Mouse (Mus musculus) heart, adult 2 months (tissue): ENCODE data around the gene Anp32e.

Source experiments
- CTCF ChIP-seq: fragments of 200-600 bp; IDR thresholded peaks from 2 replicates; pipeline ENCODE4 v1.8.1; 2022; ENCODE audit warnings: antibody characterized with exemption, mild to moderate bottlenecking, moderate library complexity
- EP300 ChIP-seq: fragments of 200-500 bp; IDR thresholded peaks from 2 replicates; pipeline ENCODE4 v1.6.1; 2011; ENCODE audit warnings: low read depth, low read length, control low read depth; ENCODE audit not compliant: insufficient read depth
- POLR2A ChIP-seq: fragments of 200-500 bp; IDR thresholded peaks from 2 replicates; pipeline ENCODE4 v1.6.1; 2011; ENCODE audit warnings: mild to moderate bottlenecking, low read depth, low read length, control low read depth; ENCODE audit not compliant: insufficient read depth

DNA sequence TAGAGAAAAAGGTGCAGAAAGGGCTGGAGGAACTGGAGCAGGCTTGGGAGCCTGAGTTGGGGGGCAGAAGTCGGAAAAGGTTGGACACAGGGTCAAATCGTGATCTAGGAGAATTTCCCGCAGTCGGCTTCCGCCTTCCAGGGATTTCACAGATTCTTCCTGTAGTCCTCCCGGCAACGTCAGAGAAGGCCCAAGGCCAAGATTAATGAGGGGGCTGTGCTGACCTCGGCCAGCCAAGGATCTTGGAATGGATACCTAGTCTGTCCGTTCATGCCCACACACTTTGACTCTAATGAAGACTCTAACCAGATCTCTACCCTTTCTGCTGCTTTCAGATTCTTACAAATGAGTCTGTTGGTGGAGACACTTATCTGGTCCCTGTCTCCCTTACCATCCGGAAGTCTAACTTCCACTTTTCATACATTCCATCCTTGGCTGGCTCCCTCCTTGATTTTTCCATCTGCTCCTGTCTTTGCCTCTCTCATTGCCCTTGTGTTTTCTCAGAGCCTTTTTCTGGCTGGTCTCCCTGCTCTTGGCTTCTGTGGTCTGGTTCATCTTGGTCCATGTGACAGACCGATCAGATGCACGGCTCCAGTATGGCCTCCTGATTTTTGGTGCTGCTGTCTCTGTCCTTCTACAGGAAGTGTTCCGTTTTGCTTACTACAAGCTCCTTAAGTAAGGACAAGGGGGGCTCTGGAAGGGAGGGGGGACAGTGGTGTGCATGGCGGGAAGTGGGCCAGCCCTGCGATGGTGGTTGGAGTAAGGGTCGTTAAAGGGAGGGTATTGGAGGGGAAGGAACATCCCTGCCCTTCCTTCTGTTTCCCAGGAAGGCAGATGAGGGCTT is 34.5 kb upstream of the Anp32e start:
- 0 out of 2 replicates have a peak, but pooled peaks have one; percentile 44 for TF ChIP-seq EP300
- TF ChIP-seq POLR2A, result peak; percentile 18; the same call in 1 of the 2 replicates
- TF ChIP-seq CTCF, result no peak
